ENCODE assay signal across 20 mouse cellular contexts in the genomic region with DNA sequence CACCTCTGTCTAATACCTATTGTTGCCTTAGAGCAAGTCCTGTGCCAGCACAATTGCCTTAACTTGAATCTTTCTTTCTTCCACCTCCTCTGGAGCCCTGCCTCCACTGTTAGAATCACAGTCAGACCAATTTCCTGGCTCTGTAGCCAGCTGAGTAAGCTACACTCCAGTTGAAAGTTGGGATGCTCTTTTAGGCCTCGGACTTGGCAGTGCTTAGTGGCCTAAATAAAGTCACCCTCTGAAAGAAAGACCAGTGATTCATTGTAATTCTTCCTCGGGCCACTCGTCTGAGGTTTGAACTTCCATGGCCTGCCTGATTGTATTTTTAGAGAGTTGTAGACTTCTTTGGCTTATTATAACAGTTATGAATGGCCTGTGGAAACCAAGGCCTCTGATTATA.
DNase-seq lines count a peak whose midpoint lies in the region; ATAC-seq and TF ChIP-seq lines count a peak whose summit lies in the region.
"Had no signal": no experiment of that assay in that cellular context is flagged by ENCODE, and none has a peak within 500 bp of the region (broad histone marks: within the 10 kb centered on the region; RNA-seq: fewer than 3 reads in every experiment).

No protein-coding gene starts in this region.

- no peak for TF ChIP-seq CTCF in gastrocnemius, adult 2 months (IDR thresholded peaks at IDR 0.05)

- H3K4me1 ChIP-seq in kidney, embryonic 14.5 days (ENCODE audit: control insufficient read depth, insufficient read depth, low read length) = peaks cover 4% of the 10 kb centered on the region; the same call in 1 of the 2 replicates
- H3K4me1 ChIP-seq: embryonic facial prominence, embryonic 15.5 days; liver, embryonic 12.5 days; megakaryocyte, embryonic 14.5 days had no signal

- no peak overlapping the region for H3K4me2 ChIP-seq in kidney, embryonic 14.5 days (replicated peaks; ENCODE audit: low read depth, low read length)
- H3K4me2 ChIP-seq: embryonic facial prominence, embryonic 15.5 days; forebrain, embryonic 12.5 days; hindbrain, embryonic 13.5 days; liver, embryonic 12.5 days; lung, embryonic 14.5 days had no signal

- H3K9ac ChIP-seq in kidney, embryonic 14.5 days (ENCODE audit: low read depth, low read length) = no peak overlapping the region
- H3K9ac ChIP-seq: embryonic facial prominence, embryonic 15.5 days; forebrain, embryonic 12.5 days; hindbrain, embryonic 13.5 days; liver, embryonic 12.5 days; lung, embryonic 14.5 days had no signal

- no peak overlapping the region for H3K4me3 ChIP-seq in gastrocnemius, adult 2 months
- H3K4me3 ChIP-seq in kidney, embryonic 14.5 days (ENCODE audit: low read length) = no peak overlapping the region
- H3K4me3 ChIP-seq: embryonic facial prominence, embryonic 15.5 days; forebrain, embryonic 12.5 days; hindbrain, embryonic 13.5 days; left cerebral cortex, adult 2 months; liver, embryonic 12.5 days; megakaryocyte, embryonic 14.5 days had no signal

- DNase-seq in gastrocnemius, adult 2 months = peak; percentile 38
- no peak for DNase-seq in gastrocnemius, postnatal 4 days (ENCODE audit: low spot score in 2 of 2)
- peak; percentile 25 for DNase-seq in kidney, postnatal 10 days
- DNase-seq in adipocyte (ENCODE audit: low spot score) = peak; percentile 71
- DNase-seq in skeletal muscle tissue, adult 2 months (ENCODE audit: low read depth, low spot score) = peak; percentile 34
- no peak for DNase-seq in adrenal gland, adult 18-20 months (ENCODE audit: low spot score in 2 of 2)
- DNase-seq: adrenal gland, postnatal 10 days; cerebellum, postnatal 10 days; embryo, embryonic 11 days; lung, embryonic 14.5 days had no signal

- WGBS in kidney, embryonic 14.5 days = 73% methylated on average over 3 of the region's 3 CpGs

- no peaks in the 10 kb centered on the region for H3K27me3 ChIP-seq in kidney, embryonic 14.5 days (ENCODE audit: control insufficient read depth, insufficient read depth, low read length)
- H3K27me3 ChIP-seq: embryonic facial prominence, embryonic 15.5 days; forebrain, embryonic 12.5 days; liver, embryonic 12.5 days had no signal

- no peak for ATAC-seq in kidney, embryonic 14.5 days (ENCODE audit: low FRiP score, low TSS enrichment)
- ATAC-seq: intestine, embryonic 16.5 days; liver, embryonic 12.5 days; midbrain, embryonic 16.5 days had no signal

- no peaks in the 10 kb centered on the region for H3K36me3 ChIP-seq in kidney, embryonic 14.5 days (ENCODE audit: control insufficient read depth, insufficient read depth, low read length)
- H3K36me3 ChIP-seq: embryonic facial prominence, embryonic 15.5 days; forebrain, embryonic 12.5 days; hindbrain, embryonic 13.5 days; liver, embryonic 12.5 days had no signal

- no peaks in the 10 kb centered on the region for H3K9me3 ChIP-seq in kidney, embryonic 14.5 days (ENCODE audit: control insufficient read depth, low read length)
- H3K9me3 ChIP-seq: embryonic facial prominence, embryonic 15.5 days; forebrain, embryonic 12.5 days; hindbrain, embryonic 13.5 days; liver, embryonic 12.5 days had no signal

- H3K27ac ChIP-seq in gastrocnemius, adult 2 months = no peak overlapping the region; the same call in 1 of the 2 replicates
- no peak overlapping the region for H3K27ac ChIP-seq in kidney, embryonic 14.5 days (ENCODE audit: low read depth, low read length)
- H3K27ac ChIP-seq: embryonic facial prominence, embryonic 15.5 days; forebrain, embryonic 12.5 days; hindbrain, embryonic 13.5 days; kidney, postnatal 0 days; left cerebral cortex, adult 2 months; liver, embryonic 12.5 days had no signal

- intact Hi-C loops in gastrocnemius, adult 2 months (cut with DNase I) = no loop called here

Comparison
In these comparisons a context has a peak if more than half of its experiments do, and no peak if none do; other contexts are left out.
1. DNase-seq: peak in gastrocnemius, adult 2 months (single experiment), kidney, postnatal 10 days (single experiment), adipocyte (single experiment) and skeletal muscle tissue, adult 2 months (single experiment); none in gastrocnemius, postnatal 4 days (0 of 2) and adrenal gland, adult 18-20 months (0 of 2).